Mouse (Mus musculus): ENCODE measurements around the gene Tvp23b.

The Tvp23b gene

GRCm38 (mm10) chr11:62943538-62943937 is 64.3 kb downstream of the Tvp23b start:
- no peak for DNase-seq (ENCODE audit: low read depth, low spot score)

DNA sequence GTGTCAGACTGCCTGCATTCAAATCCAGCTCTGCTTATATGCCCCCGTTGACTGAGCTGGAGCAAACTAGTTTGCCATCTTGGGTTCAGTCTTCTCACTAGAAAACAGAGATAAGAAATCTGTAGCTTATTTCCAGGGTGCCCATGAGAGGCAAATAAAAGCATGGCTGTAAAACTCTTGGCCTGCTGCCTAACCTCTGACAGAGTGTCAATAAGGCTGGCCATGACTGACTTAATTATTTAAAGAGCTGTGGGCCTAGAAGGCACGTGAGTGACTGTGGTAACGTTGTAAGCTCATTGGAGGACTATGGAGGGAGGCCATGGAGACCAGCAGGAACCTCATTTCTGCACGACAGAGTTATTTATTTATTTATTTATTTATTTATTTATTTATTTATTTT is 66.3 kb downstream of the Tvp23b start:
- DNase-seq (ENCODE audit: low read depth, low spot score) = no peak

GRCm38 (mm10) chr11:62949548-62949947 is 70.3 kb downstream of the Tvp23b start:
- no peak for DNase-seq (ENCODE audit: low read depth, low spot score)

DNA sequence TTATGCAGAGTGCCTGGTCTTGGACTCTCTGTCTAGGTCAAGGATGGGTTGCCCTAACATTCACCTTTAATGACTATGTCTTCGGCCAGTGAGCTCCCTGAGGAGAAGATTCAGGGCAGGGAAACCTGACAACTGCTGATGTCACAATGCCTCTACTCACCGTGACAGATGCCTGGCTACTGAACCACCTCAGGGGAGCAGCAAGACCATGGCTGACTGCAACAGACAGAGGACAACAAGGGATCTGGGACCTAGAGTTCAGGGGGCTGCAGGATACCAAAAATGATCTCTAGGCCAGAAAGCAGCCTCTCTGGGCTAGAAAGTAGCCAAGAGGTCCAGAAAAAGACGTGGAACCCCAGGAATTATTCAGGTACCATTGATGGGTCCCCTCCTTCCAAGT is 71.8 kb downstream of the Tvp23b start, which contains the start of gene Cdrt4:
Gene Cdrt4 (plus strand): TSS at position 182 of the 400 bp plus-strand sequence.
- DNase-seq (ENCODE audit: low read depth, low spot score) = no peak

DNA sequence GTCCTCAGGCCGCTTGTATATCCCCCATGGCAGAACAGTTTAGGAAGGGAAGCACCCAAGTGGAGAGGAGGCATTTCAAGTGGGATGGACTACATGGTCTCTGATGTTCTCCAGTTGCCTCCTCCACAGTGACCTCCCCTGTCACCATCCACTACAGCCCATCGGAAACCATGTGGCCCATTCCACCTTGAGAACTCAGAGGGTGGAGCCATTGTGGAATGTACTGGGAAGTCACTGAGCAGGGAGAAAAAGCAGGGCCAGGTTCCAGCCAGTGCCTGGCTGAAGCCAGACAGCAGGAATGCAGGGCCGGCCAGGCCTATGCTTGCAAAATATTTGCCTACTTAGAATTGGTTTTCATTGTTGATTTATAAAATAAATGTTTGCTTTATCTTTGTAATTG is 75.5 kb downstream of the Tvp23b start:
- no peak for DNase-seq (ENCODE audit: low read depth, low spot score)

DNA sequence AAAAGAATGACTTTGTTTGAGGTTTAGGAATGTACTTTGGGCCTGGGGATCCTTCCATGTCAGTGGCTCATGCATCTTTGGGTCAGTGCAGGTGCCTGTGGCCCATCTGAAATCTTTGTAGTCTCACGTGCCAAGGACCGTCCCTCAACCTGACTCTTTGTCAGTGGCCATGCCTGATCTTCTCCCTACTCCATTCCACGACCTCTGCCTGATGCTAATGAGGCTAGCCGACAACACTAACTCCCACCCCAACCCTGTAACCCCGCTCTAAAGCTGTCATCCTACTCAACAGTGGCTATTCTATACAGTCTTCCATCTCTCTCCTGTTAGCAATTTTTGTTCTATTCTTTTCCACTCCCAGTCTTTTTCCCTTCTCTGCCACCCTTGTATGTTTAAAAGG is 75.9 kb downstream of the Tvp23b start:
- DNase-seq (ENCODE audit: low read depth, low spot score) = no peak

GRCm38 (mm10) chr11:62955776-62956175 is 76.5 kb downstream of the Tvp23b start:
- DNase-seq (ENCODE audit: low read depth, low spot score) = no peak

DNA sequence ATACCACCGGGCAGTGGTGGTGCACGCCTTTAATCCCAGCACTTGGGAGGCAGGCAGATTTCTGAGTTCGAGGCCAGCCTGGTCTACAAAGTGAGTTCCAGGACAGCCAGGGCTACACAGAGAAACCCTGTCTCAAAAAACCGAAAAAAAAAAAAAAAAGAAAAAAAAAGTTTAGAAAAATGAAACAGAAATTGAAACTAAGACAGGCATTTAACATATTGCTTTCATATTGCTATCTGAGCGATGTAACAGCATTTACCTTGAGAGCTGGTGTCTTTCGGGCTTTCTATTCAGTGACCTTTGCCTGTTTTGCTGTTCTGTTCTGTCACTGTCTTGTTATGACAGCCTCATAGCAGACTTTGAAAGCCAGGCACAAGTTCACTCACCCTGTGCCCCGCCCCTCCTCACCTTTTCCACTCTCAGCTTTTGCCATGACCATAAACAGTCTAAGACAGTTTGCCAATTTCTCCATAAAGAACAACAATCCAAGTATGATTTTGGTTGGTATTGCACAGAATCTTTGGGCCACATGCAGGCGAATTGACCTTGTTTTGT is 78.4 kb downstream of the Tvp23b start:
- DNase-seq (ENCODE audit: low read depth, low spot score) = peak; percentile 6

DNA sequence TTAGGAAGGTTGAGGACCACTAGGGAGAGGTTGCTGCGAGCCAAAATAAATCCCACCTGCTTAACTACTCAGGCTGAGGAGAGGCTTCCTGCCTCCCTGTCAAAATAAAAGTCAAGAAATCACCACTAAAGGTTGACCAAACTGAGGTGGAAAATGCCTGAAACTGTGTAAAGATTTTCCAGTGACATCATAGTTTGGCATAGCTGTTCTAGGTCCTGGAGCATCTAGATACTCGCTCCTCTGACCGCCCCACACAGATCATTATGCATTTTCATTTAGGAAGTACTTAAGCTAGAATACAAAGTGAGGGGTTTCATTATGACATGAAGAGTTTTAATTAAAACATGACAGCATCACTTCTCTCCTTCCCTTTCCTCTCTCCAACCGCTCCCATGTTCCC is 84.0 kb downstream of the Tvp23b start:
- no peak for DNase-seq (ENCODE audit: low read depth, low spot score)

DNA sequence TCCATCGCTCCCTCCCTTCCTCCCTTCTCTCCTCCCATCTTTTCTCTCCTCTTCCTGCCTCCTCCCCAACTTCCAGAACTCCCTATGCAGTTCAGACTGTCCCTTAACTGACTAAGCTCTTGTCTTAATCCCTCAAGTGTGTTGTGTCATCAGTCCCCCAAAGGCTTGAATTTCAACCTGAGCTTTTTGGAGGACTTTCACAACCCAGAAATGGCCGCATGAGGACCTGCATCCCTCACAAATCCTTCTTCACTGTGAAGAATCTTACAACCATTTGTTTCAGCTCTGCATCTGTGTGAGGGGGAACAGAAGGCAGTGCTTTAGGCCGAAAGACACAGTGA is 87.1 kb downstream of the Tvp23b start:
- DNase-seq (ENCODE audit: low read depth, low spot score) = no peak

Measured in CD4-positive, CD25-positive, alpha-beta regulatory T cell, adult 2 months (primary cell).